Mouse (Mus musculus) liver, embryonic 14.5 days (tissue): ENCODE data around the gene Gphn.

ENCODE experiments used
- CTCF ChIP-seq: IDR thresholded peaks from 2 replicates; pipeline ENCODE4 v1.5.1; 2016; ENCODE audit warnings: antibody characterized with exemption, low read depth, control low read depth
- EP300 ChIP-seq: IDR thresholded peaks from 2 replicates; pipeline ENCODE4 v1.6.1; 2016; ENCODE audit warnings: antibody characterized with exemption, low read depth

GRCm38 (mm10) chr12:78522176-78522575 is 296.0 kb downstream of the Gphn start:
- no peak for TF ChIP-seq CTCF
- TF ChIP-seq EP300, result no peak
